Mouse (Mus musculus): ENCODE data around the gene Fanci. TPM values are rescaled to one million over a fixed set of nuclear protein-coding genes. Genes with fewer than 3 reads are reported as not detected.
A peak's percentile ranks its signal among the peaks of the same experiment; 100 is the strongest.

The Fanci gene
- polyA plus RNA-seq, 1 experiment from 2014 or later, result 1.2 TPM

GRCm38 (mm10) chr7:79368664-79369063 is 23.1 kb upstream of the Fanci start:
- Histone ChIP-seq H3K36me3 (ENCODE audit: control insufficient read depth, insufficient read depth) (peaks cover 9% of the 10 kb centered on the region; the same call in 1 of the 2 replicates), H3K9me3 (ENCODE audit: control insufficient read depth) (no peaks in the 10 kb centered on the region), H3K4me1 (replicated peaks; ENCODE audit: control insufficient read depth, insufficient read depth, low read length) (no peaks in the 10 kb centered on the region), H3K27ac (ENCODE audit: low read depth, low read length) (no peak overlapping the region), H3K4me3 (ENCODE audit: low read depth, low read length) (no peak overlapping the region), H3K4me2 (replicated peaks; ENCODE audit: low read depth) (no peak overlapping the region), H3K27me3 (replicated peaks; ENCODE audit: control insufficient read depth, insufficient read depth, low read length) (0 out of 2 replicates have a peak, but pooled peaks cover 5% of the 10 kb centered on the region), H3K9ac (ENCODE audit: low read depth, low read length) (no peak overlapping the region)
- TF ChIP-seq CTCF (IDR thresholded peaks at IDR 0.05; ENCODE audit: low read depth), result no peak
- WGBS, result 79% methylated on average over 5 of the region's 5 CpGs
- no peak for ATAC-seq

GRCm38 (mm10) chr7:79369416-79369815 is 22.3 kb upstream of the Fanci start:
- H3K4me3 ChIP-seq (ENCODE audit: low read depth, low read length), result no peak overlapping the region
- H3K36me3 ChIP-seq (ENCODE audit: control insufficient read depth, insufficient read depth), result peaks cover 9% of the 10 kb centered on the region; the same call in 1 of the 2 replicates
- H3K9ac ChIP-seq (ENCODE audit: low read depth, low read length), result no peak overlapping the region
- no peak for TF ChIP-seq CTCF (IDR thresholded peaks at IDR 0.05; ENCODE audit: low read depth)
- WGBS, result 30% methylated on average over 4 of the region's 4 CpGs
- no peaks in the 10 kb centered on the region for H3K9me3 ChIP-seq (ENCODE audit: control insufficient read depth)
- H3K4me2 ChIP-seq (replicated peaks; ENCODE audit: low read depth), result no peak overlapping the region
- ATAC-seq, result no peak
- H3K27ac ChIP-seq (ENCODE audit: low read depth, low read length), result no peak overlapping the region
- no peaks in the 10 kb centered on the region for H3K4me1 ChIP-seq (replicated peaks; ENCODE audit: control insufficient read depth, insufficient read depth, low read length)
- H3K27me3 ChIP-seq (replicated peaks; ENCODE audit: control insufficient read depth, insufficient read depth, low read length), result 0 out of 2 replicates have a peak, but pooled peaks cover 5% of the 10 kb centered on the region

GRCm38 (mm10) chr7:79371321-79371879 is 20.3 kb upstream of the Fanci start:
- Histone ChIP-seq H3K9ac (ENCODE audit: low read depth, low read length) (no peak overlapping the region), H3K4me1 (replicated peaks; ENCODE audit: control insufficient read depth, insufficient read depth, low read length) (no peaks in the 10 kb centered on the region), H3K36me3 (ENCODE audit: control insufficient read depth, insufficient read depth) (no peaks in the 10 kb centered on the region), H3K27me3 (replicated peaks; ENCODE audit: control insufficient read depth, insufficient read depth, low read length) (0 out of 2 replicates have a peak, but pooled peaks cover 5% of the 10 kb centered on the region), H3K9me3 (ENCODE audit: control insufficient read depth) (no peaks in the 10 kb centered on the region), H3K27ac (ENCODE audit: low read depth, low read length) (no peak overlapping the region), H3K4me2 (replicated peaks; ENCODE audit: low read depth) (no peak overlapping the region), H3K4me3 (ENCODE audit: low read depth, low read length) (no peak overlapping the region)
- TF ChIP-seq CTCF (IDR thresholded peaks at IDR 0.05; ENCODE audit: low read depth), result peak; percentile 98
- 30% methylated on average over 10 of the region's 10 CpGs for WGBS
- peak; percentile 75 for ATAC-seq

GRCm38 (mm10) chr7:79374017-79374416 is 17.7 kb upstream of the Fanci start:
- no peak overlapping the region for H3K4me3 ChIP-seq (ENCODE audit: low read depth, low read length)
- no peaks in the 10 kb centered on the region for H3K9me3 ChIP-seq (ENCODE audit: control insufficient read depth)
- H3K27me3 ChIP-seq (replicated peaks; ENCODE audit: control insufficient read depth, insufficient read depth, low read length), result 0 out of 2 replicates have a peak, but pooled peaks cover 5% of the 10 kb centered on the region
- no peak for ATAC-seq
- H3K9ac ChIP-seq (ENCODE audit: low read depth, low read length), result no peak overlapping the region
- H3K36me3 ChIP-seq (ENCODE audit: control insufficient read depth, insufficient read depth), result no peaks in the 10 kb centered on the region
- no peak overlapping the region for H3K4me2 ChIP-seq (replicated peaks; ENCODE audit: low read depth)
- TF ChIP-seq CTCF (IDR thresholded peaks at IDR 0.05; ENCODE audit: low read depth), result no peak
- no peaks in the 10 kb centered on the region for H3K4me1 ChIP-seq (replicated peaks; ENCODE audit: control insufficient read depth, insufficient read depth, low read length)
- H3K27ac ChIP-seq (ENCODE audit: low read depth, low read length), result no peak overlapping the region

- 78% methylated on average over 5 of the region's 5 CpGs for WGBS
- no peak for TF ChIP-seq CTCF (IDR thresholded peaks at IDR 0.05; ENCODE audit: low read depth)
- Histone ChIP-seq H3K9ac (ENCODE audit: low read depth, low read length) (no peak overlapping the region), H3K4me3 (ENCODE audit: low read depth, low read length) (no peak overlapping the region), H3K9me3 (ENCODE audit: control insufficient read depth) (no peaks in the 10 kb centered on the region), H3K36me3 (ENCODE audit: control insufficient read depth, insufficient read depth) (no peaks in the 10 kb centered on the region), H3K27ac (ENCODE audit: low read depth, low read length) (no peak overlapping the region), H3K27me3 (replicated peaks; ENCODE audit: control insufficient read depth, insufficient read depth, low read length) (0 out of 2 replicates have a peak, but pooled peaks cover 5% of the 10 kb centered on the region), H3K4me1 (replicated peaks; ENCODE audit: control insufficient read depth, insufficient read depth, low read length) (no peaks in the 10 kb centered on the region), H3K4me2 (replicated peaks; ENCODE audit: low read depth) (no peak overlapping the region)
- ATAC-seq, result no peak
These were observed 16.1 kb upstream of the Fanci start for GRCm38 (mm10) chr7:79375594-79375993.

GRCm38 (mm10) chr7:79376516-79377275 is 15.0 kb upstream of the Fanci start:
- no peak overlapping the region for H3K4me2 ChIP-seq (replicated peaks; ENCODE audit: low read depth)
- no peaks in the 10 kb centered on the region for H3K4me1 ChIP-seq (replicated peaks; ENCODE audit: control insufficient read depth, insufficient read depth, low read length)
- WGBS, result 84% methylated on average over 10 of the region's 10 CpGs
- no peak for ATAC-seq
- no peak overlapping the region for H3K4me3 ChIP-seq (ENCODE audit: low read depth, low read length)
- H3K27me3 ChIP-seq (replicated peaks; ENCODE audit: control insufficient read depth, insufficient read depth, low read length), result 0 out of 2 replicates have a peak, but pooled peaks cover 5% of the 10 kb centered on the region
- no peaks in the 10 kb centered on the region for H3K36me3 ChIP-seq (ENCODE audit: control insufficient read depth, insufficient read depth)
- no peak for TF ChIP-seq CTCF (IDR thresholded peaks at IDR 0.05; ENCODE audit: low read depth)
- H3K9ac ChIP-seq (ENCODE audit: low read depth, low read length), result no peak overlapping the region
- no peak overlapping the region for H3K27ac ChIP-seq (ENCODE audit: low read depth, low read length)
- no peaks in the 10 kb centered on the region for H3K9me3 ChIP-seq (ENCODE audit: control insufficient read depth)
